Mouse (Mus musculus) midbrain, embryonic 15.5 days (tissue): ENCODE measurements around the gene Shld1. TPM values are rescaled to one million over a fixed set of nuclear protein-coding genes. Genes with fewer than 3 reads are reported as not detected.

Source experiments
- ATAC-seq: fragments of 200-750 bp; cut with Nextera tagmentation; replicated peaks from 2 replicates; pipeline ENCODE4 v1.8.0; 2017; ENCODE audit warnings: moderate TSS enrichment
- H3K27ac ChIP-seq: fragments of 300-500 bp; sonication (generic); 2 replicates; pipeline ENCODE4 v1.5.1; 2015; ENCODE audit warnings: mild to moderate bottlenecking, inconsistent platforms
- H3K27me3 ChIP-seq: fragments of 300-500 bp; sonication (generic); replicated peaks from 2 replicates; pipeline ENCODE4 v1.6.1; 2015; ENCODE audit warnings: inconsistent platforms
- H3K36me3 ChIP-seq: fragments of 300-500 bp; sonication (generic); replicated peaks from 2 replicates; pipeline ENCODE4 v1.6.1; 2015; ENCODE audit warnings: inconsistent platforms
- H3K4me1 ChIP-seq: fragments of 300-500 bp; sonication (generic); 2 replicates; pipeline ENCODE4 v1.6.1; 2015; ENCODE audit warnings: inconsistent platforms
- H3K4me2 ChIP-seq: fragments of 300-500 bp; sonication (generic); 2 replicates; pipeline ENCODE4 v1.6.1; 2015; ENCODE audit warnings: inconsistent platforms, mild to moderate bottlenecking, moderate library complexity
- H3K4me3 ChIP-seq: fragments of 300-500 bp; sonication (generic); 2 replicates; pipeline ENCODE4 v1.5.1; 2015; ENCODE audit warnings: mild to moderate bottlenecking, inconsistent platforms
- H3K9ac ChIP-seq: fragments of 300-500 bp; sonication (generic); 2 replicates; pipeline ENCODE4 v1.6.1; 2015; ENCODE audit warnings: mild to moderate bottlenecking, inconsistent platforms
- H3K9me3 ChIP-seq: fragments of 300-500 bp; sonication (generic); 2 replicates; pipeline ENCODE4 v1.6.1; 2016; ENCODE audit warnings: inconsistent platforms
- WGBS: fragments of 180-500 bp; shearing (Covaris S2); methylation state at CpG from one replicate; pipeline ENCODE4 v1.1.7; 2015; ENCODE audit warnings: mixed read lengths; 5-methylcytosine and 5-hydroxymethylcytosine counted together
- polyA plus RNA-seq: library from polyadenylated mRNA; unstranded; fragments of >200 nt; fragmentation: Nextera tagmentation; extraction: Ambion mirVana; gene quantifications from 2 replicates; pipeline ENCODE4 v1.2.1, GENCODE M21; 2015

Shld1 gene
- polyA plus RNA-seq, 1 experiment from 2014 or later: 21.4 TPM

DNA sequence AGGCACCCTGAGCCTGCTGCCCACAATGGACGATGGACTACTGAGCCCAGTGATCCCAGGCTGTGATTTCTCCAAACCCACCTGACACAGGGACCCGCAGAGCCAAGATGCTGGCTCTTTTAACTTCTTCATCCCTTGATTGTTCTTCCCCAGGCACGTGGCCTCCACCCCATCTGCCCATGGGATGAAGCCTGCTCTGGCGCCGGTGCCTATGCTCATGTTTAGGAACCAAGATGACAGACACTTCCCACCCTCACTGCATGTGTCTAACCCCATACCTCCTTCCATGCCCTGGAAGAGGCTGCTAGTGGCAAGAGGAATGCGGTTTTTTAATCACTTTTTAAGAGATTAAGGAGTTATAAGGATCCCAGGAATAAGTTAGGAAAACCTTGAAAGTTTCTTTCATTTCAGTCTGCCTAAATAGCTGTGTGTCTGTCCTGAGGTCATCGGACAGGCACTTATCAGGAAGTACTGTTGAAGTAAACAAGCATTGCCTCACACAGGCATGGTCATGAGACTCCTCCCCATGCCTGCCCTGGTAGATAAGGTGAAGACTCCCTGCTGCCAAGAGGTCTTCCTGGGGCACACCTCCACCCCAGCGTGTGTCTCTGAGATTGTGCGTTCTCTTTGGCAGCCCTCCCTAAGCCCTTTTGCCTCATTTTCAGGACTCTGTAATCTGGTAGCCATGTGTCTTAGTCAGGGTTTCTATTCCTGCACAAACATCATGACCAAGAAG lies 8.8 kb downstream of the Shld1 start:
- Histone ChIP-seq H3K4me3 (no peak overlapping the region), H3K4me1 (no peaks in the 10 kb centered on the region), H3K9ac (no peak overlapping the region), H3K27ac (no peak overlapping the region), H3K36me3 (no peaks in the 10 kb centered on the region), H3K27me3 (no peaks in the 10 kb centered on the region), H3K9me3 (no peaks in the 10 kb centered on the region), H3K4me2 (no peak overlapping the region)
- ATAC-seq: no peak
- 89% methylated on average over 9 of the region's 9 CpGs for WGBS

GRCm38 (mm10) chr2:132696519-132696918 lies 9.8 kb downstream of the Shld1 start:
- no peak for ATAC-seq
- Histone ChIP-seq H3K4me2 (no peak overlapping the region), H3K9me3 (no peaks in the 10 kb centered on the region), H3K9ac (no peak overlapping the region), H3K27ac (no peak overlapping the region), H3K36me3 (no peaks in the 10 kb centered on the region), H3K4me1 (no peaks in the 10 kb centered on the region), H3K27me3 (no peaks in the 10 kb centered on the region), H3K4me3 (no peak overlapping the region)
- 96% methylated on average over 5 of the region's 5 CpGs for WGBS

- H3K4me2 ChIP-seq: no peak overlapping the region
- no peaks in the 10 kb centered on the region for H3K4me1 ChIP-seq
- H3K9ac ChIP-seq: no peak overlapping the region
- no peak overlapping the region for H3K27ac ChIP-seq
- ATAC-seq: no peak
- 86% methylated on average over 5 of the region's 5 CpGs for WGBS
- no peaks in the 10 kb centered on the region for H3K36me3 ChIP-seq
- no peaks in the 10 kb centered on the region for H3K27me3 ChIP-seq
- no peak overlapping the region for H3K4me3 ChIP-seq
- no peaks in the 10 kb centered on the region for H3K9me3 ChIP-seq
These were observed 10.5 kb downstream of the Shld1 start for GRCm38 (mm10) chr2:132697256-132697655.

GRCm38 (mm10) chr2:132697695-132698094 lies 11.0 kb downstream of the Shld1 start:
- H3K27ac ChIP-seq: no peak overlapping the region
- H3K36me3 ChIP-seq: no peaks in the 10 kb centered on the region
- no peak for ATAC-seq
- no peaks in the 10 kb centered on the region for H3K9me3 ChIP-seq
- H3K27me3 ChIP-seq: no peaks in the 10 kb centered on the region
- H3K4me3 ChIP-seq: no peak overlapping the region
- no peaks in the 10 kb centered on the region for H3K4me1 ChIP-seq
- 75% methylated on average over 7 of the region's 7 CpGs for WGBS
- no peak overlapping the region for H3K4me2 ChIP-seq
- no peak overlapping the region for H3K9ac ChIP-seq

GRCm38 (mm10) chr2:132698420-132698819 lies 11.7 kb downstream of the Shld1 start:
- whole genome bisulfite sequencing: 66% methylated on average over 6 of the region's 6 CpGs
- Histone ChIP-seq H3K27ac (0 out of 2 replicates have a peak overlapping the region, but pooled peaks have one; percentile 4), H3K4me3 (no peak overlapping the region)

GRCm38 (mm10) chr2:132700921-132701320 lies 14.2 kb downstream of the Shld1 start:
- WGBS: 91% methylated on average over 4 of the region's 4 CpGs
- no peaks in the 10 kb centered on the region for H3K4me1 ChIP-seq
- ATAC-seq: no peak

More at GRCm38 (mm10) chr2:132698420-132698819, 11.7 kb downstream of the Shld1 start:
- Histone ChIP-seq H3K27me3 (no peaks in the 10 kb centered on the region), H3K4me2 (no peak overlapping the region), H3K36me3 (no peaks in the 10 kb centered on the region), H3K4me1 (no peaks in the 10 kb centered on the region), H3K9ac (no peak overlapping the region), H3K9me3 (no peaks in the 10 kb centered on the region)
- ATAC-seq: no peak

DNA sequence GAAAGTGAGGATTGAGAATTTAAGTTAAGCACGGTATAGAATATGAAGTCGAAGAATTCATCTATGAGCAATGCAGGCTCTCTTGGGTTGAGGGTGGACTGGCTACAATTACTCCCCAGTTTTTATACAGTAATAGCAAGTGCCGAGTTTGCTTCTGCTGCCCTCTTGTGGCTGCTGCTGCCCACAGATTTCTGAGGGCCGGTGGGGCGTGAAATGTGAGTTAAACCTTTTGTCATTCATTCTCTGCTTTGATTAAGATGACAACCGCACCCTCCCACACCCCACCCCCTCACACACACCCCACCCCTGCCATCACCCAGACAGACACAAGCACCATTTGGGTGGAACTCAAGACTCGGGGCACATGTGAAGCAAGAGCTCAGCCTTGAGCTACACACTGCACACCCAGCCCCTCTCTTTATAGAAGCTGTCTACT lies 14.7 kb downstream of the Shld1 start:
- WGBS: 16% methylated on average over 7 of the region's 7 CpGs
- Histone ChIP-seq H3K36me3 (no peaks in the 10 kb centered on the region), H3K27me3 (no peaks in the 10 kb centered on the region), H3K4me1 (no peaks in the 10 kb centered on the region), H3K9ac (no peak overlapping the region), H3K9me3 (no peaks in the 10 kb centered on the region), H3K27ac (no peak overlapping the region), H3K4me2 (no peak overlapping the region), H3K4me3 (no peak overlapping the region)
- peak; percentile 77 for ATAC-seq

More at GRCm38 (mm10) chr2:132700921-132701320, 14.2 kb downstream of the Shld1 start:
- H3K27me3 ChIP-seq: no peaks in the 10 kb centered on the region
- H3K36me3 ChIP-seq: no peaks in the 10 kb centered on the region
- H3K4me3 ChIP-seq: no peak overlapping the region
- H3K27ac ChIP-seq: no peak overlapping the region
- H3K4me2 ChIP-seq: no peak overlapping the region
- H3K9ac ChIP-seq: no peak overlapping the region
- no peaks in the 10 kb centered on the region for H3K9me3 ChIP-seq

- H3K27me3 ChIP-seq: no peaks in the 10 kb centered on the region
- H3K4me1 ChIP-seq: no peaks in the 10 kb centered on the region
- H3K4me3 ChIP-seq: no peak overlapping the region
- no peak overlapping the region for H3K27ac ChIP-seq
- no peak for ATAC-seq
- no peaks in the 10 kb centered on the region for H3K36me3 ChIP-seq
- WGBS: 81% methylated on average over 10 of the region's 10 CpGs
- H3K4me2 ChIP-seq: no peak overlapping the region
- no peak overlapping the region for H3K9ac ChIP-seq
- H3K9me3 ChIP-seq: no peaks in the 10 kb centered on the region
These were observed 18.7 kb downstream of the Shld1 start for GRCm38 (mm10) chr2:132705251-132705992.

DNA sequence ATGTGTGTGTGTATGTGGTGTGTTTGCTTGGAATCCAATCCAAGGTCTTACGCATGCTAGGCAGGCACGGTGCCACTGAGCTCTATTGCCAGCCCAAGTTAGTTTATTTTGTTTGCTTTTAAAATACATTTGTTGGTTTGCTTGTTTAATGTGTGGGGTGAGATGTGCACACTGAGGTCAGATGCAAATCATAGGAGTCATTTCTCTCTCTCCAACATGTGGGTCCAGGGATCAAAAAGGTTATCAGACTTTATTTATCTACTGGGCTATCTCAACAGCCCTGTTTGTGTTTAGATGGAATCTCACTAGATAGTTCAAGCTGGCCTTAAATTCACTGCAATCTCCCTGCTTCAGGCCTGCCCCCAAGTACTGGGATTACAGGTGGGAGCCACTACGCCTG lies 19.6 kb downstream of the Shld1 start:
- 92% methylated on average over 3 of the region's 3 CpGs for WGBS
- H3K9me3 ChIP-seq: no peaks in the 10 kb centered on the region
- no peak overlapping the region for H3K27ac ChIP-seq
- ATAC-seq: no peak
- no peak overlapping the region for H3K9ac ChIP-seq
- no peaks in the 10 kb centered on the region for H3K27me3 ChIP-seq
- H3K4me2 ChIP-seq: no peak overlapping the region
- 0 out of 2 replicates have a peak, but pooled peaks cover 3% of the 10 kb centered on the region for H3K36me3 ChIP-seq
- no peak overlapping the region for H3K4me3 ChIP-seq
- no peaks in the 10 kb centered on the region for H3K4me1 ChIP-seq

- no peaks in the 10 kb centered on the region for H3K9me3 ChIP-seq
- peaks cover 6% of the 10 kb centered on the region for H3K4me1 ChIP-seq
- no peaks in the 10 kb centered on the region for H3K27me3 ChIP-seq
- ATAC-seq: no peak
- no peak overlapping the region for H3K9ac ChIP-seq
- no peak overlapping the region for H3K4me2 ChIP-seq
- no peak overlapping the region for H3K4me3 ChIP-seq
- 0 out of 2 replicates have a peak, but pooled peaks cover 3% of the 10 kb centered on the region for H3K36me3 ChIP-seq
- H3K27ac ChIP-seq: no peak overlapping the region
- WGBS: 75% methylated on average over 2 of the region's 2 CpGs
These were observed 23.8 kb downstream of the Shld1 start for GRCm38 (mm10) chr2:132710488-132710887.

GRCm38 (mm10) chr2:132712061-132712460 lies 25.3 kb downstream of the Shld1 start:
- Histone ChIP-seq H3K36me3 (0 out of 2 replicates have a peak, but pooled peaks cover 3% of the 10 kb centered on the region), H3K4me2 (no peak overlapping the region), H3K9me3 (no peaks in the 10 kb centered on the region), H3K27me3 (no peaks in the 10 kb centered on the region), H3K27ac (no peak overlapping the region), H3K9ac (no peak overlapping the region), H3K4me3 (no peak overlapping the region), H3K4me1 (peaks cover 9% of the 10 kb centered on the region)
- ATAC-seq: no peak
- WGBS: 84% methylated on average over 8 of the region's 8 CpGs

DNA sequence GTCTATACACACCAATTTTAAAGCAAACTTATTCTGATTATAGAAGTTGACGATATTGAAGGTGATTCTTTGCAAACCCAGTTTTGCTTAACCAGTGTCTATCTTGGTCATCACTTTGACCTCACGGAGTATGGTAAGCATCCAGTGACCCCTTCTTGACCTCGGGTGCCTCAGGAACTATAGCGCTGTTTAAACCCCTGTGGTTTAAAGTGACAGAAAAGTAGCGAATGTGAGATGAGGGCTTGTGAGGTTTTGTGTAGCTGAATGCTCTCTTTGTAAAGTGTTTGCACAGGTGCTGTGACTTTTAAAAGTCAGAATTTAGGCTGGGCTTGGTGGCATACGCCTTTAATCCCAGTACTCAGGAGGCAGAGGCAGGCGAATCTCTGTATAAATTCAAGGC lies 27.8 kb downstream of the Shld1 start:
- Histone ChIP-seq H3K4me3 (no peak overlapping the region), H3K9ac (no peak overlapping the region), H3K27me3 (no peaks in the 10 kb centered on the region), H3K4me2 (no peak overlapping the region), H3K4me1 (peaks cover 9% of the 10 kb centered on the region), H3K27ac (no peak overlapping the region), H3K9me3 (no peaks in the 10 kb centered on the region), H3K36me3 (0 out of 2 replicates have a peak, but pooled peaks cover 3% of the 10 kb centered on the region)
- no peak for ATAC-seq
- WGBS: 89% methylated on average over 7 of the region's 7 CpGs
